Mouse (Mus musculus) neural tube, embryonic 15.5 days (tissue): Measurements from ENCODE around the gene Kdm2a. TPM values are rescaled to one million over a fixed set of nuclear protein-coding genes. Genes with fewer than 3 reads are reported as not detected.

Experiments used
- ATAC-seq: fragments of 200-750 bp; cut with Nextera tagmentation; 2 replicates; pipeline ENCODE4 v1.8.0; 2017; ENCODE audit warnings: mild to moderate bottlenecking, moderate TSS enrichment, moderate library complexity; ENCODE audit not compliant: low FRiP score
- H3K27ac ChIP-seq: fragments of 300-500 bp; sonication (generic); replicated peaks from 2 replicates; pipeline ENCODE4 v1.5.1; 2015; ENCODE audit warnings: mild to moderate bottlenecking, inconsistent platforms
- H3K27me3 ChIP-seq: fragments of 300-500 bp; sonication (generic); replicated peaks from 2 replicates; pipeline ENCODE4 v1.6.1; 2015; ENCODE audit warnings: inconsistent platforms
- H3K36me3 ChIP-seq: fragments of 300-500 bp; sonication (generic); 2 replicates; pipeline ENCODE4 v1.6.1; 2015; ENCODE audit warnings: inconsistent platforms
- H3K4me1 ChIP-seq: fragments of 300-500 bp; sonication (generic); 2 replicates; pipeline ENCODE4 v1.6.1; 2015; ENCODE audit warnings: inconsistent platforms
- H3K4me2 ChIP-seq: fragments of 300-500 bp; sonication (generic); 2 replicates; pipeline ENCODE4 v1.6.1; 2015; ENCODE audit warnings: inconsistent platforms, mild to moderate bottlenecking, moderate library complexity
- H3K4me3 ChIP-seq: fragments of 300-500 bp; sonication (generic); replicated peaks from 2 replicates; pipeline ENCODE4 v1.5.1; 2015; ENCODE audit warnings: mild to moderate bottlenecking, inconsistent platforms
- H3K9ac ChIP-seq: fragments of 300-500 bp; sonication (generic); replicated peaks from 2 replicates; pipeline ENCODE4 v1.6.1; 2015; ENCODE audit warnings: mild to moderate bottlenecking, inconsistent platforms
- H3K9me3 ChIP-seq: fragments of 300-500 bp; sonication (generic); replicated peaks from 2 replicates; pipeline ENCODE4 v1.6.1; 2016; ENCODE audit warnings: inconsistent platforms
- WGBS: fragments of 180-500 bp; shearing (Covaris S2); methylation state at CpG from one replicate; pipeline ENCODE4 v1.1.7; 2015; ENCODE audit warnings: mixed read lengths; 5-methylcytosine and 5-hydroxymethylcytosine counted together
- polyA plus RNA-seq: library from polyadenylated mRNA; unstranded; fragments of >200 nt; fragmentation: Nextera tagmentation; extraction: Ambion mirVana; gene quantifications from 2 replicates; pipeline ENCODE4 v1.2.1, GENCODE M21; 2015

Gene Kdm2a
- polyA plus RNA-seq, 1 experiment from 2014 or later, result 28.4 TPM

DNA sequence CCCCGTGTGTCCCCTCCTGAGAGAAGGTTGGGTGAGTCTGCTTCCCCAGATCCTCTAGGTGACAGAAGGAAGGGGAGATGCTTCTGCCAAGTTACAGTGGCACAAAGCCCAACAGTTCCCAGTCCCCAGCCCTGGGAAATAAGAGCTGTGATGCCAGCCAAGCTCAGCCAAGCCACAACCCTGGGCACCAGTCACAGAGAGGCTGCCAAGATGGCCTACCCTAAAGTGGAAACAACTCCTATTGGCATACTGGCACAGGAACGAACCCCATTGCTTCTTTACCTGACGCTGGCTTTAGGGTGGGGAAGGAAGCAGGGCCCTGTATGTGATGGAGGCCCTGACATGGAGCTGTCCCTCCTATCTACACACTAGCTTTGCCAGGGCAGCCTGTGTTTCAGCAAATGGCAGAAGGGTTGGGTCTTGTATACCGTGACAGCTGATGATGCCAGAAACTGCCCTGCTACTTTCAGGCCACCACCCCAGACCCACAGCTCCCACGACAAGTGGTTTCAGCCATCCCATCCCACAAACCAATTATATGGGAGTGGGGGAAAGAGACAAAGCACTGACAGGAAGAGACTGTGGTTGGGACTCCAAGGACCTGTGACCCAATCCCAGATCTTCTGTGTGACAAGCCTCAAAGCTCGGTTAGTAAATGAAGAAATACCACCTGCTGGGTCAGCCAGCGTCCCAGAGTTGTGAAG is 95.0 kb downstream of the Kdm2a start:
- ATAC-seq, result no peak
- Histone ChIP-seq H3K9ac (peak overlapping the region; percentile 45), H3K4me3 (peak overlapping the region; percentile 92; the same call in 1 of the 2 replicates), H3K36me3 (no peaks in the 10 kb centered on the region), H3K9me3 (no peaks in the 10 kb centered on the region), H3K27ac (peak overlapping the region; percentile 85), H3K4me2 (peak overlapping the region; percentile 80), H3K27me3 (no peaks in the 10 kb centered on the region), H3K4me1 (peaks cover 79% of the 10 kb centered on the region)
- 68% methylated on average over 7 of the region's 7 CpGs for WGBS

DNA sequence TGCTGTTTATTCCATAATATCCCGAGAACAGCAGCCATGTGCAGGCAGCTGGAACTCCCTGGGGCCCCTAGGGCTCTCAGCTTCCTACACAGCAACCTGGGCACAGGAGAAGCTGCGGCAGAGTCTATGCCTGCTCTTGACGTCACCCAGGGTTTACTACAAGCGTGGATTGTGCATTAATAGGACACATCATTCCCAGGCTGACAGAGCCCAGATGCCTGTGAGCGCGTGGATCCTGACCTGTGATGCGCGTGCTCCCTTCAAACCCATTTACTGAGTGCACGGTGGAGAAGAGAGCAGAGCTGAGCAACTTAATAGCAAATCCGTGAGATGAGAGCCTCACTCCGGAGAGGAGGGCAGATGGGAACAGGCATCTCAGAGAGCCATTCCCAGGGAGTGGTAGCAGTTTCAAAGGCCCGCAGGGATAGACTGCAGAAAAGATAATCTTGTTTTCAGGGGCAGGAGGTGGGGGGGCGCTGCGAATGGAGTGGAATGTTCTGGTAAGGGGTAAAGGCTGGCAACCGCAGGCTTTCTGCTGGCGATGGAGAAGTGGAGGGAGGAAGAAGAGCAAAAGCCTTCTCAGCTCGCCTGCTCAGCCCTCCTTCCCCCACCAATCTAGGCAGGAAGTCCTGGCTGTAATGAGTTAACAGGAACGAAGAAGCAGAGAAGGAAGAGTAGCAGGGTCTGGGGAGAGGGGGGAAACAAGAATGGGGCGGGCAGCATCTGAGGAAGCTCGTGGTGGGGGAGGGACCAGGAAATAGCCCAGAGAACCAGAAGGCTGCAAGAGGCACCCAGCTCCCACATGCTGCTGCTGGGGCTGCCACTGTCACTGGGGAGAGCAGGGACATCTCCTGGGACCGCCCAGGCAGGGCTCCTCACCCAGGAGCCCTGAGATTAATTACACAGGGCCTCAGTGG is 96.1 kb downstream of the Kdm2a start:
- 21% methylated on average over 21 of the region's 21 CpGs for WGBS
- ATAC-seq, result peak; percentile 19
- H3K4me3 ChIP-seq, result peak overlapping the region; percentile 92
- no peaks in the 10 kb centered on the region for H3K36me3 ChIP-seq
- peak overlapping the region; percentile 85 for H3K27ac ChIP-seq
- no peaks in the 10 kb centered on the region for H3K9me3 ChIP-seq
- H3K4me1 ChIP-seq, result peaks cover 75% of the 10 kb centered on the region
- peak overlapping the region; percentile 45 for H3K9ac ChIP-seq
- no peaks in the 10 kb centered on the region for H3K27me3 ChIP-seq
- peak overlapping the region; percentile 80 for H3K4me2 ChIP-seq

DNA sequence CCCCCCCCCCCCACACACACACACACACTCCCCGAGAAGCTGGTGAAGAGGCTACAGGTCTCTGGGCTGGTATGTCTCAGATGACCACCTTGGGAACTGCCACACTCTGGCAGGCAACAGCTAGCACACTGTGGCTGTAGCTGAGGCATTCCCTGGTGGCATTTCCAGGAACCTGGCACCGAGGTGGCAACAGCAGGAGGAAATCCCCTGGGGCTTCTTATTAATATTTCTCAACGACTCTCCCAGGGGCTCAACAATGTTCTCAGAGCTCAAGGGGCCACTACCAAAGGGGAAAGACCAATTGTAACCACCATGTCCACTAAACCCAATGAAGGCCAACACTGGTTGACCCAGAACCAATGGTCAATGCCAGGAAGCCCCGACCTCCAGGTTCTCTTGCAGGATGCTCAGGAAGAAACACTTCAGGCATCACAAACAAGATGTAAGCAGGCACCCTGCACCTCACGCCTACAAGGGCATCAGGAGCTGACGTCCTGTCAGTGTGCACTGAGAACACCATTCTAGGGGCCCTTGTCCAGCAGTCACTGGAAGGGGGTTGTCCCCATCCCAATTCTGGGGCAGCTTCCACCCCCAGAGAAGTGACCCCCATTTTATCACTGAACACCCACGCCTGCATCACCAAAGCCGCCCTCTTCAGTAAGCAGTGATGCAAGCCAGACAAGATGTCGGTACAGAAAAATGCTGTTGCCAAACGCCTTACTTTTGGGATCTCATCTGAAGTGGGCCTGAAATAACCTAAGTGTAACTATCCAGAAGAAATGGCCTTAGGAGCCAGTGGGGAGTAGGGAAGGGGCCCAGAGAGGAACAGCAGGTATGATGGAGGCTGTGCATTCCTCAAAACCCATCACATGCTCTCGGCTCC is 97.0 kb downstream of the Kdm2a start:
- Histone ChIP-seq H3K27me3 (no peaks in the 10 kb centered on the region), H3K4me3 (peak overlapping the region; percentile 92), H3K9me3 (no peaks in the 10 kb centered on the region), H3K27ac (peak overlapping the region; percentile 85), H3K4me1 (peaks cover 67% of the 10 kb centered on the region), H3K4me2 (peak overlapping the region; percentile 80), H3K36me3 (no peaks in the 10 kb centered on the region), H3K9ac (peak overlapping the region; percentile 45)
- 57% methylated on average over 11 of the region's 11 CpGs for WGBS
- ATAC-seq, result no peak

DNA sequence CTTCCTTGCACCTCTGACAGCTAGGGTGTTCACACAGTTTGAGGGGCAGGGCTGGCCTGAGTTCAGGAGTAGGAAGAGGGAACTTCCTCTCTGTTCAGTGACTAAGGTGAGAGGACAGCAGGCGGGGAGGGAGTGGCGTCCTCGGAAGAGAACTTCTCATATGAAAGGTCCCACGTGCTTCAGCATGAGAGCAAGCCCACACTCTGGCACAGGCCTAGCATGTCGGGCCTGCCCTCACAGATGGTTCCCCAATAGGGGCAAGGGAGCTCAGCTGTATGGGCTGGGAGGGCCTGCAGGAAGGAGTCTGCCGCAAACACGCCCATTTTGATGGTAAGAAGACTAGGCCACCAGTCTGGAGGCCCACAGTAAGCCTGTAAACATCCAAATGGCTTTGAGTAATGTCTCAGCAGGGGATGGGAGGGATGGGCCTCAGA is 97.8 kb downstream of the Kdm2a start:
- ATAC-seq, result no peak
- Histone ChIP-seq H3K4me3 (no peak overlapping the region), H3K4me1 (peaks cover 65% of the 10 kb centered on the region), H3K9ac (no peak overlapping the region), H3K36me3 (no peaks in the 10 kb centered on the region), H3K4me2 (0 out of 2 replicates have a peak overlapping the region, but pooled peaks have one; percentile 11), H3K27ac (peak overlapping the region; percentile 85), H3K27me3 (no peaks in the 10 kb centered on the region), H3K9me3 (no peaks in the 10 kb centered on the region)
- 31% methylated on average over 7 of the region's 7 CpGs for WGBS

DNA sequence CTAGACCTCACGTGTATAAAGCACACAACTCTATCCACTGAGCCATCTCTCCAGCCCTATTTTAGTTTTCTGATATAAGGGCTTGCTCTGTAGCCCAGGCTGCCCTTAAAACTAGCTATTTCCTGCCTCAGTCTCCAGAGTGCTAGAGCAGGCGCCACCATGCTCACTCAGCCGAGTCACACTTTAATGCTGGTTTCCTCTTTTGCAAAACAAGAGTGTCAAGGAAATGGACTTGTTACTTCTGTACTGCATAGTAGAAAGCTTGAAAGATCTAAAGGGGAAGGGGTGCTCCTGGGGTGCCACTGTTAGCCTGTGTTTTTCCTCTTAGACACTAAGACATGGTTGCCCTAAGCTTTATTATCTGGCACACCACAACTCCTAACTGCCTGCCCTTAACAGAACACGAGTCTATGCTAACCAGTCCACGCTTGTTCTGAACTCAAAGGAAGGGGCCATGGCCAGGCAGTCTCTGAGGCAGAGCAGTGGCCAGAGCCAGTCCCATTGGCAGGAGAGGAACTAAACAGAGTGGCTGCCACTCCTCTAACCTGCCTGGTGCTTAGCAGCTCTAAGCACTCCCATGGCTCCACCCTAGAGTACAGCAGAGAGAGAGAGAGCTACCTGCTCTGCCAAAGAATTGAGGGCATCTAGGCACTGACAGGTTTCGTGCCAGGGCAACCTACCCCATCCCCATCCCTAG is 98.4 kb downstream of the Kdm2a start:
- no peak for ATAC-seq
- H3K27ac ChIP-seq, result peak overlapping the region; percentile 85
- WGBS, result 80% methylated on average over 6 of the region's 6 CpGs
- H3K4me1 ChIP-seq, result peaks cover 60% of the 10 kb centered on the region
- no peak overlapping the region for H3K4me3 ChIP-seq
- H3K9ac ChIP-seq, result no peak overlapping the region
- no peaks in the 10 kb centered on the region for H3K36me3 ChIP-seq
- peak overlapping the region; percentile 11; the same call in 1 of the 2 replicates for H3K4me2 ChIP-seq
- no peaks in the 10 kb centered on the region for H3K27me3 ChIP-seq
- H3K9me3 ChIP-seq, result no peaks in the 10 kb centered on the region

DNA sequence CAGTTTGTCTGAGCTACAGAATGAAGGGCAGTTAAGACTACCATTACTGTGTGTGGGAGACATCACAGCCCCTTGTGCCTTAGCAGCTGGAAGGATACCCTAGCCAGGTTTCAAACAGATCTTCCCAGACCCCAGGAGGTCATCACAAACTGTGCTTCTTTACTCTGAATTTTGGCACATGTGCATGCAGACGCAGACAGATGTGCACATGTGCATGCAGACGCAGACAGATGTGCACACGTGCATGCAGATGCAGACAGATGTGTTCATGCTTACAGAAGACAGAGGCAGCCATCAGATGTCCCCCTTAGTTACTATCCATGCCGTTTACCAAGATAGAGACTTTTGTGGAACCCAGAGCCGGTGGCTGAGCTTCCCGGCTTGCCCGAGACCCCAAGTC is 99.0 kb downstream of the Kdm2a start:
- H3K4me3 ChIP-seq, result no peak overlapping the region
- no peaks in the 10 kb centered on the region for H3K36me3 ChIP-seq
- 86% methylated on average over 7 of the region's 7 CpGs for WGBS
- no peak overlapping the region for H3K4me2 ChIP-seq
- H3K9me3 ChIP-seq, result no peaks in the 10 kb centered on the region
- no peak overlapping the region for H3K9ac ChIP-seq
- no peak overlapping the region for H3K27ac ChIP-seq
- no peak for ATAC-seq
- H3K27me3 ChIP-seq, result no peaks in the 10 kb centered on the region
- peaks cover 60% of the 10 kb centered on the region for H3K4me1 ChIP-seq

DNA sequence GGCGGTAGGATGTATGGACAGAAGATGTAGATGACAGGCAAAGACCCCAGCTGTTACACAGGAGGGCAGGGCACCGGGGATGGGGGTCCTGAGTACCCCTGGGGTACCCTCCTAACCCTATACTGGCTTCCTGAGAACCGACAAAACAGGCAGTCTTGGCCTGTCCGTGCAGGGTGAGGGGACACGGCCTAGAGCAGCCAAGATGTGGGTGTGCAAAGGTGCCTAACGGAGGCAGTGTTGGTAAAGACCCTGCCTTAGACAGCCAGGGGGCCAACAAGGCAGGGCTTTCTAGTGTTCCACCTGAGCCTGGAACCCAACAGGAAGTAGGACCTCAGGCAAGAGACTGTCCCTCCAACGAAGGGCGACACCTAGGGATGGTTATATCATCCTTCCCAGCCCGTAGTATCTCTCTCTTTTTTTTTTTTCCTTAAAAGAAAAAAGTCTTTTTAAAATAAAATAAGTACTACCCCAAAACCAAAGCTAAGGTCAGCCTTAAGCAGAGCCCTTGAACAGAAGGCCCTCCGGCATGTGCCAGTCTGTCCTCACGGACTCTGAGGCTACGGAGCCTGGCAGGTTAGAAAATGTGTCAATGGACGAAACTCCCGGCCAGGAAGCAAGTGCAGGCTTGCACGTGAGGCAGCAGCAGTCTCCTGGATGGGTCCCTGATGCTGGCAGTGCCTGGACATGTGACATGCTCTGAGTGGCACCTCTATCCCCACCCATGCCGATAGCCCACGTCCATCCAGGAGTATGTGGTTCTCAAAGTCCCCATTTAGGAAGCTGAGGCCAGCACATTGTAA is 99.6 kb downstream of the Kdm2a start:
- WGBS, result 90% methylated on average over 17 of the region's 17 CpGs
- no peaks in the 10 kb centered on the region for H3K27me3 ChIP-seq
- 0 out of 2 replicates have a peak, but pooled peaks cover 3% of the 10 kb centered on the region for H3K36me3 ChIP-seq
- H3K9ac ChIP-seq, result no peak overlapping the region
- peaks cover 56% of the 10 kb centered on the region for H3K4me1 ChIP-seq
- H3K27ac ChIP-seq, result no peak overlapping the region
- H3K4me2 ChIP-seq, result no peak overlapping the region
- H3K4me3 ChIP-seq, result no peak overlapping the region
- H3K9me3 ChIP-seq, result no peaks in the 10 kb centered on the region
- ATAC-seq, result no peak

DNA sequence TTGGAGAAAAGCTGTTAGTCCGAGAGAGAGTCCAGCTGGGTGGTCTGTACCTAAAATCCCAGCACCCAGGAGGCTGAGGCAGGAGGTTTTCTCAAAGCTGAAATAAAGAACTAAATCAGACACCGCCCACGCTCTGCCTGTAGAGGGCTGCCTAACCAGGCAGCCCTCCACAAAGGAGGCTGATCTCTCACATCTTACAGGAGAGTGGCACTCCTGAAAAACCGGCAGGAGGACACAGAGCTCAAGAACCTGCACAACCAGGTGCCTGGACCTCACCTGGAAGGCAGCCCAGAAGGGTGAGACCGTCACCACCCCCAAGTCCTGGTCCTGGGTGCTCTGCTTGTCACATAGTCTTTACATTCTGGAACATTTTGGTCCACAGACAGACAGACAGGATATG is 100.2 kb downstream of the Kdm2a start:
- no peak overlapping the region for H3K27ac ChIP-seq
- ATAC-seq, result no peak
- WGBS, result 91% methylated on average over 5 of the region's 5 CpGs
- no peak overlapping the region for H3K4me2 ChIP-seq
- H3K4me1 ChIP-seq, result peaks cover 49% of the 10 kb centered on the region
- H3K9ac ChIP-seq, result no peak overlapping the region
- peaks cover 8% of the 10 kb centered on the region; the same call in 1 of the 2 replicates for H3K36me3 ChIP-seq
- no peaks in the 10 kb centered on the region for H3K27me3 ChIP-seq
- H3K9me3 ChIP-seq, result no peaks in the 10 kb centered on the region
- H3K4me3 ChIP-seq, result no peak overlapping the region

DNA sequence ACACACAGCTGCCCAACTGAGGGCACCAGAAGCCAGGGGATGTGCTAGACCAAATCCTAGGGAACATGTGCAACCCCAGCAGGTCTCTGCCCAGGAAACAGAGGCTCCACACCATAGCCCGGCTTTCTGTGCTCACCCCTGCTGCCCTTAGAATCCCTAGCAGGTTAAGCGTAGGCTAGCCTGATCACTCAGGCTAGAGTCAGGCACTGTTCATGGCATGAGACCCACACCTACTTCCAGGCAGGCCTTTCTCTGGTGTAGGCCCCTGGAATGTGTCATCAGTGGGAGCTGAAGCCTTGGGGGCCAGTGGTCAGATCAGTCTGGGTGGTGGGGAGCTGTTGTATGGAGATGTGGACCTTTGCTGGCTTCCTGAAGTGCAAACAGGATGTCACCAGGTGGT is 101.5 kb downstream of the Kdm2a start:
- WGBS, result 85% methylated on average over 2 of the region's 2 CpGs
- H3K4me3 ChIP-seq, result no peak overlapping the region
- 0 out of 2 replicates have a peak overlapping the region, but pooled peaks have one; percentile 1 for H3K9ac ChIP-seq
- no peaks in the 10 kb centered on the region for H3K27me3 ChIP-seq
- no peaks in the 10 kb centered on the region for H3K9me3 ChIP-seq
- H3K36me3 ChIP-seq, result peaks cover 21% of the 10 kb centered on the region
- peaks cover 37% of the 10 kb centered on the region for H3K4me1 ChIP-seq
- no peak overlapping the region for H3K4me2 ChIP-seq
- no peak overlapping the region for H3K27ac ChIP-seq
- no peak for ATAC-seq

DNA sequence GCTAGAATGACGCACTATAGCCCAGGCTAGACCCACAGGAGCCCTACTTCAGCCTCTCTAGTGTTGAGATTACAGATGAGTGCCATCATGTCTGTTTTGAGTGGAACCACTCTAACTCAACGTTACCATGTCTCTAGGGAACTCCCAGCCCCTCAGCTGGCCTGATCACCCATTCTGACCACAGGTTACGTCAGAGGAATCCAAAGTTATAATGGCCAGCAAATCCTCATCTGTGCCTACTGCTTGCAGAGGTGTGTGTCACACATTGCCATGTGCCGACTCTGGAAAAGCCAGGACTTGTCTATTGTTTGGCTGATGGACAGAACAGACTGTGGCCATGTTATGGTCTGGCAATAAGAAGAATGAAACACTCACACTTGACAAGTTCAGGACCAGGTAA is 102.7 kb downstream of the Kdm2a start:
- no peak overlapping the region for H3K4me2 ChIP-seq
- no peak overlapping the region for H3K9ac ChIP-seq
- ATAC-seq, result no peak
- H3K27me3 ChIP-seq, result no peaks in the 10 kb centered on the region
- no peak overlapping the region for H3K4me3 ChIP-seq
- 88% methylated on average over 4 of the region's 4 CpGs for WGBS
- peaks cover 33% of the 10 kb centered on the region for H3K36me3 ChIP-seq
- no peaks in the 10 kb centered on the region for H3K9me3 ChIP-seq
- peaks cover 24% of the 10 kb centered on the region for H3K4me1 ChIP-seq
- H3K27ac ChIP-seq, result no peak overlapping the region
